Mouse (Mus musculus): ENCODE data around the gene Ppp1r3f. TPM values are rescaled to one million over a fixed set of nuclear protein-coding genes. Genes with fewer than 3 reads are reported as not detected.

The Ppp1r3f gene
- polyA plus RNA-seq, 1 experiment from 2014 or later, result 1.5 TPM

Other genes starting within 250 kb of the Ppp1r3f start
- gene Usp27x, start 198.5 kb downstream of the Ppp1r3f start, polyA plus RNA-seq (2016; fragmentation: Nextera tagmentation; extraction: Ambion mirVana), result 0.60 and 0.68 TPM in 2 replicates
- gene Foxp3, start 639 bp downstream of the Ppp1r3f start, polyA plus RNA-seq (2016; fragmentation: Nextera tagmentation; extraction: Ambion mirVana), result 0.05 and 0.06 TPM in 2 replicates
- 36.5 and 37.9 TPM in 2 replicates for gene Ccdc22, start 31.2 kb upstream of the Ppp1r3f start, polyA plus RNA-seq (2016; fragmentation: Nextera tagmentation; extraction: Ambion mirVana)
- gene Cacna1f, start 32.8 kb upstream of the Ppp1r3f start, polyA plus RNA-seq (2016; fragmentation: Nextera tagmentation; extraction: Ambion mirVana), result not detected in 2 replicates
- 1.6 and 1.9 TPM in 2 replicates for gene Syp, start 64.2 kb upstream of the Ppp1r3f start, polyA plus RNA-seq (2016; fragmentation: Nextera tagmentation; extraction: Ambion mirVana)
- 6.4 and 9.1 TPM in 2 replicates for gene Prickle3, start 83.0 kb upstream of the Ppp1r3f start, polyA plus RNA-seq (2016; fragmentation: Nextera tagmentation; extraction: Ambion mirVana)
- 72.6 and 77.7 TPM in 2 replicates for gene Plp2, start 97.1 kb upstream of the Ppp1r3f start, polyA plus RNA-seq (2016; fragmentation: Nextera tagmentation; extraction: Ambion mirVana)
- gene Magix, start 107.0 kb upstream of the Ppp1r3f start, polyA plus RNA-seq (2016; fragmentation: Nextera tagmentation; extraction: Ambion mirVana), result 0.08 and 0.13 TPM in 2 replicates
- gene Gpkow, start 122.8 kb upstream of the Ppp1r3f start, polyA plus RNA-seq (2016; fragmentation: Nextera tagmentation; extraction: Ambion mirVana), result 40.5 and 48.2 TPM in 2 replicates
- 18.1 and 20.8 TPM in 2 replicates for gene Wdr45, start 140.1 kb upstream of the Ppp1r3f start, polyA plus RNA-seq (2016; fragmentation: Nextera tagmentation; extraction: Ambion mirVana)
- not detected in 2 replicates for gene Gm45208, start 148.0 kb upstream of the Ppp1r3f start, polyA plus RNA-seq (2016; fragmentation: Nextera tagmentation; extraction: Ambion mirVana)
- 74.0 and 79.0 TPM in 2 replicates for gene Praf2, start 154.2 kb upstream of the Ppp1r3f start, polyA plus RNA-seq (2016; fragmentation: Nextera tagmentation; extraction: Ambion mirVana)
- gene Ccdc120, start 176.6 kb upstream of the Ppp1r3f start, polyA plus RNA-seq (2016; fragmentation: Nextera tagmentation; extraction: Ambion mirVana), result 21.8 and 21.9 TPM in 2 replicates
- 26.0 and 26.8 TPM in 2 replicates for gene Tfe3, start 188.3 kb upstream of the Ppp1r3f start, polyA plus RNA-seq (2016; fragmentation: Nextera tagmentation; extraction: Ambion mirVana)
- 29.5 and 36.3 TPM in 2 replicates for gene Gripap1, start 215.5 kb upstream of the Ppp1r3f start, polyA plus RNA-seq (2016; fragmentation: Nextera tagmentation; extraction: Ambion mirVana)
- 0.85 and 1.2 TPM in 2 replicates for gene Kcnd1, start 248.0 kb upstream of the Ppp1r3f start, polyA plus RNA-seq (2016; fragmentation: Nextera tagmentation; extraction: Ambion mirVana)

Data from limb, embryonic 10.5 days (tissue).